Mouse (Mus musculus) lung, embryonic 14.5 days (tissue): ENCODE measurements around the gene Bckdk. TPM values are rescaled to one million over a fixed set of nuclear protein-coding genes. Genes with fewer than 3 reads are reported as not detected.

Source experiments
- ATAC-seq: fragments of 200-750 bp; cut with Nextera tagmentation; 2 replicates; pipeline ENCODE4 v1.8.0; 2017; ENCODE audit warnings: mild to moderate bottlenecking, moderate TSS enrichment, moderate library complexity; ENCODE audit not compliant: insufficient read depth
- DNase-seq: peaks from one replicate; pipeline ENCODE4 v3.0.0-alpha.2; 2015
- H3K27ac ChIP-seq: fragments of 300-500 bp; sonication (generic); 2 replicates; pipeline ENCODE4 v1.5.1; 2014; ENCODE audit warnings: low read depth, mild to moderate bottlenecking, moderate library complexity
- H3K27me3 ChIP-seq: fragments of 300-500 bp; sonication (generic); 2 replicates; pipeline ENCODE4 v1.6.1; 2014; ENCODE audit warnings: low read length, control low read depth; ENCODE audit not compliant: insufficient read depth
- H3K36me3 ChIP-seq: fragments of 300-500 bp; sonication (generic); 2 replicates; pipeline ENCODE4 v1.6.1; 2014; ENCODE audit warnings: control low read depth; ENCODE audit not compliant: insufficient read depth
- H3K4me1 ChIP-seq: fragments of 300-500 bp; sonication (generic); 2 replicates; pipeline ENCODE4 v1.6.1; 2014; ENCODE audit warnings: antibody characterized with exemption, control low read depth; ENCODE audit not compliant: insufficient read depth
- H3K4me2 ChIP-seq: fragments of 300-500 bp; sonication (generic); 2 replicates; pipeline ENCODE4 v1.6.1; 2014; ENCODE audit warnings: mild to moderate bottlenecking
- H3K4me3 ChIP-seq: fragments of 300-500 bp; sonication (generic); 2 replicates; pipeline ENCODE4 v1.5.1; 2014; ENCODE audit warnings: low read depth, low read length
- H3K9ac ChIP-seq: fragments of 300-500 bp; sonication (generic); 2 replicates; pipeline ENCODE4 v1.6.1; 2014
- H3K9me3 ChIP-seq: fragments of 300-500 bp; sonication (generic); 2 replicates; pipeline ENCODE4 v1.6.1; 2016; ENCODE audit warnings: low read depth, low read length, control low read depth
- CTCF ChIP-seq: IDR thresholded peaks from 2 replicates; pipeline ENCODE4 v1.5.1; 2016; ENCODE audit warnings: antibody characterized with exemption, low read depth
- WGBS: fragments of 180-500 bp; shearing (Covaris S2); extraction: QIAGEN DNeasy Blood & Tissue Kit; methylation state at CpG from one replicate; pipeline ENCODE4 v1.1.7; 2014; 5-methylcytosine and 5-hydroxymethylcytosine counted together
- polyA plus RNA-seq: library from polyadenylated mRNA; unstranded; fragments of >200 nt; fragmentation: Nextera tagmentation; extraction: Ambion mirVana; gene quantifications from 2 replicates; pipeline ENCODE4 v1.2.1, GENCODE M21; 2014

Gene Bckdk
- polyA plus RNA-seq, 1 experiment from 2014 or later: 152 TPM

DNA sequence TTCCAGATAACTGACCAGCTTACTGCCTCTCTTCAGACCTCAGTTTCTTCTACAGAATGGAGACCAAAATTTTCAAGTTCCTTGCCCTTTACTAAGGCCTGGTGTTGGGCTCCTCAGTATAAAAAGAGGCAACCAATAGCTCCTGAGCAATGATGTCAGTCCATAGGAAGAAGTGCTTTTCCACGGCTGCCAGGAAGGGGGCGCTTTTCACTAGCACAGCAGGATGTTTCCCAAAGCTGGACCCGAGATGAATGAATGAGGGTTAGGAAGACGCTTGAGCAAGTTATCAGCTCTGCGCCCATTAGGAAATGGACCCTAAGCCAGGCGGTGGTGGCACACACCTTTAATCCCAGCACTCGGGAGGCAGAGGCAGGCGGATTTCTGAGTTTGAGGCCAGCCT lies 17.6 kb downstream of the Bckdk start:
- ATAC-seq: no peak
- Histone ChIP-seq H3K36me3 (peaks cover 59% of the 10 kb centered on the region), H3K9ac (no peak overlapping the region), H3K27ac (no peak overlapping the region), H3K4me1 (peaks cover 12% of the 10 kb centered on the region; the same call in 1 of the 2 replicates), H3K27me3 (no peaks in the 10 kb centered on the region), H3K4me3 (no peak overlapping the region), H3K9me3 (no peaks in the 10 kb centered on the region), H3K4me2 (no peak overlapping the region)
- TF ChIP-seq CTCF: peak; percentile 62
- 65% methylated on average over 8 of the region's 8 CpGs for WGBS
- peak; percentile 52 for DNase-seq

DNA sequence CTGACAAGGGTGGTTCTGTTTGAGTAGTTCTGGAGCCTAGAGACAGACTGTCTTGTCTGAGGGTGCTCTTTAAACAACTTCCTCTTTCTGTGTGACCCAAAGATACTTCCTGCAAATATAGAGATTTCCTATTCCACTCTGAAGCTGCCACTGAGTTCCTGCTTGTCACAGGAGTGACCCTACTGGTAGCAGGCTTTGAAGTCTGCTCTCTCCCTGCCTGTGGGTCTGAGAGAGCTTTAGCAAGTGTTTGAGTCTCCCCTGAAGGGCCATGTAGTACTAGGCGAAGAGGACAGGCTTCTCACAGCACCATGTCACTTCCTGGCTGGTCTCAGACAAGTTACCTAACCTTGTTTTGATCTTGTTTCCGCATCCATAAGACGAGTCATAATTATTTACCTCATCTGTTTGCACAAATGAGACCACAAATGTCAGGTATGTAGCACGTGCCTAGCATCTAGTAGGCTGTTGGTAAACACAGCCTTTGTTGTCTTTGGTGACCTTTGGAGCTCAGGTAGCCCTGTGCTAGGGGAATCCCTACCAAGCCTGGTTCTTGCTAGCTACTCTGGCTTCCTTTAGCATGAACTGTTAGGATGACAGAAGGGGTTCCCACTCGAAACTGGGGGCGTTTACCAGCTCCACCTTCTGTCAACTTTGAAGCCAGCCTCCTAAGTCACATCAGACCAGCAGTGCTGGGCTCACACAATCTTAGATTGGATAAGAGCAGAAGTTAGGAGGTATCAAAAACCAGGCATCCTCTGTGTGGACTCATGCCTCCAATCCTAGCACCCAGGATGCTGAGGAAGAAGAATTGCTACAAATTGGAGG lies 18.8 kb downstream of the Bckdk start:
- H3K27ac ChIP-seq: peak overlapping the region; percentile 27; the same call in 1 of the 2 replicates
- 62% methylated on average over 6 of the region's 6 CpGs for WGBS

GRCm38 (mm10) chr7:127923714-127924113 lies 19.8 kb downstream of the Bckdk start:
- TF ChIP-seq CTCF: no peak
- no peak for DNase-seq
- no peak for ATAC-seq
- H3K36me3 ChIP-seq: peaks cover 56% of the 10 kb centered on the region
- no peak overlapping the region for H3K4me3 ChIP-seq
- 80% methylated on average over 5 of the region's 5 CpGs for WGBS
- H3K9ac ChIP-seq: no peak overlapping the region; the same call in 1 of the 2 replicates
- H3K4me1 ChIP-seq: peaks cover 12% of the 10 kb centered on the region; the same call in 1 of the 2 replicates
- H3K27ac ChIP-seq: peak overlapping the region; percentile 71; the same call in 1 of the 2 replicates
- no peak overlapping the region; the same call in 1 of the 2 replicates for H3K4me2 ChIP-seq
- no peaks in the 10 kb centered on the region for H3K9me3 ChIP-seq
- H3K27me3 ChIP-seq: peaks cover 5% of the 10 kb centered on the region; the same call in 1 of the 2 replicates

More for the DNA sequence above, 18.8 kb downstream of the Bckdk start:
- no peak for DNase-seq
- no peaks in the 10 kb centered on the region for H3K27me3 ChIP-seq
- ATAC-seq: no peak
- H3K9me3 ChIP-seq: no peaks in the 10 kb centered on the region
- no peak for TF ChIP-seq CTCF
- H3K4me1 ChIP-seq: peaks cover 12% of the 10 kb centered on the region; the same call in 1 of the 2 replicates
- H3K9ac ChIP-seq: no peak overlapping the region; the same call in 1 of the 2 replicates
- H3K36me3 ChIP-seq: peaks cover 60% of the 10 kb centered on the region
- no peak overlapping the region for H3K4me3 ChIP-seq
- H3K4me2 ChIP-seq: no peak overlapping the region

DNA sequence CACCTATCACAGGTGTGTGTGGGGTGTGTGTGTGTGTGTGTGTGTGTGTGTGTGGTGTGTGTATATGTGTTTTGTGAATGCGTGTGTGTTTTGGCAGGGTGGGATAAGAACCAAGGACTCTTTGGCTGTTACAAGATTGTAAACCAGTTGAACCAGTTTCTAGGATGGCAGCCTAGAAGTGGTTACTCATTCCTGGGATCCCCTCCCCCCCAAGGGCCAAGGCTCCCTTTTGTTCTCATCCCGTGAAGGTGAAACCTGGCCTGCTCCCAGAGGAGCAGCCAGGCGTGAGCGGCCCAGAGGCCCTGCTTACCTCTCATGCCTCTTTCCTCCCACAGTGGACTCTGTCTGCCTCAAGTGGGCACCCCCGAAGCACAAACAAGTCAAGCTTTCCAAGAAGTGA lies 21.4 kb downstream of the Bckdk start:
- peaks cover 12% of the 10 kb centered on the region; the same call in 1 of the 2 replicates for H3K4me1 ChIP-seq
- H3K4me2 ChIP-seq: peak overlapping the region; percentile 37; the same call in 1 of the 2 replicates
- ATAC-seq: peak; percentile 75
- H3K9ac ChIP-seq: peak overlapping the region; percentile 18; the same call in 1 of the 2 replicates
- DNase-seq: peak; percentile 81
- H3K4me3 ChIP-seq: no peak overlapping the region
- H3K27me3 ChIP-seq: peaks cover 5% of the 10 kb centered on the region; the same call in 1 of the 2 replicates
- peak overlapping the region; percentile 93 for H3K27ac ChIP-seq
- 63% methylated on average over 5 of the region's 5 CpGs for WGBS
- H3K36me3 ChIP-seq: peaks cover 54% of the 10 kb centered on the region
- TF ChIP-seq CTCF: no peak
- no peaks in the 10 kb centered on the region for H3K9me3 ChIP-seq

DNA sequence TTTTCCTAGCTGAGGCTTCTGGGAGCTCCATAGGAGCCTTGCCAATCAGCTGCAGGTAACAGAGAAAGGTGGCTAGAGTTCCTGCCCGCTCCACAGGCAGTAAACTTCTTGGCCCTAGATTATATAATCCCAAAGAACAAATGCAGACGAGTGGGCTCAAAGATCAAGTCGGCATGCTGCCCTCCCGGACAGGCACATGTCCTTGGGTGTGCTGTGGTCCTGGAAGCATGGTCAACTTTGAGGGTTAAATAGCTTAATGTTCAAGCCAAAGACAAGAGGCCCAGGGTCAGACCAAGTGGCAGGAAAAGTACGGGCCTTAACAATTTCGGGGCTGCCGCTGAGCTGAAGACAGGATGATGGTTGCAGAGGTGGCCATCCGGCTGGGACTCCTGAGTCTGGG lies 22.2 kb downstream of the Bckdk start:
- WGBS: 71% methylated on average over 8 of the region's 8 CpGs
- H3K9me3 ChIP-seq: no peaks in the 10 kb centered on the region
- peaks cover 12% of the 10 kb centered on the region; the same call in 1 of the 2 replicates for H3K4me1 ChIP-seq
- H3K27me3 ChIP-seq: peaks cover 5% of the 10 kb centered on the region; the same call in 1 of the 2 replicates
- peak overlapping the region; percentile 18; the same call in 1 of the 2 replicates for H3K9ac ChIP-seq
- no peak overlapping the region for H3K4me3 ChIP-seq
- peak overlapping the region; percentile 23; the same call in 1 of the 2 replicates for H3K4me2 ChIP-seq
- TF ChIP-seq CTCF: no peak
- peak overlapping the region; percentile 93 for H3K27ac ChIP-seq
- ATAC-seq (no peak), DNase-seq (no peak)
- H3K36me3 ChIP-seq: peaks cover 47% of the 10 kb centered on the region

DNA sequence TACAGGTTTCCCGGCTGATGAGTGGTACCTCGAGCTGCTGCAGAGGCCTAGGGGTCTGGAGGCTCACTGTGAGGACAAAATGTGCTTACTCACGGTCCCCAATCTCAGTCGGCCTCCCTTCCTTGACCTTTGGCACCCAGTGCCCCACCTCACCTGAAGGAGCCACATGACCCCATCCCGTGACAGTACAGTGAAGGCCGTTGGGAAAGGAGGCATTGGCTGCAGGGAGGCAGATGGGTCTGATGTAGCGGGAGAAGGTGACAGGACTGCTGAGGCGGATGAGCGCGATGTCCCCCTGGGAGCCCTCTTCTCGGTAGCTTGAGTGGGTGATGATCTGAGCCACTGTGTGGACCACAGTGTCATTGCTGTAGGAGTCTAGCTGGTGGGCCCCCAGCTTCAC lies 23.0 kb downstream of the Bckdk start:
- H3K4me2 ChIP-seq: no peak overlapping the region; the same call in 1 of the 2 replicates
- H3K27me3 ChIP-seq: peaks cover 5% of the 10 kb centered on the region; the same call in 1 of the 2 replicates
- H3K4me3 ChIP-seq: no peak overlapping the region
- H3K4me1 ChIP-seq: peaks cover 18% of the 10 kb centered on the region
- H3K27ac ChIP-seq: peak overlapping the region; percentile 93; the same call in 1 of the 2 replicates
- H3K9me3 ChIP-seq: no peaks in the 10 kb centered on the region
- TF ChIP-seq CTCF: no peak
- WGBS: 77% methylated on average over 11 of the region's 11 CpGs
- H3K36me3 ChIP-seq: peaks cover 47% of the 10 kb centered on the region
- no peak overlapping the region for H3K9ac ChIP-seq
- no peak for DNase-seq
- ATAC-seq: no peak

- Histone ChIP-seq H3K9me3 (no peaks in the 10 kb centered on the region), H3K9ac (no peak overlapping the region), H3K27ac (no peak overlapping the region), H3K4me3 (peak overlapping the region; percentile 42), H3K36me3 (peaks cover 44% of the 10 kb centered on the region), H3K27me3 (peaks cover 5% of the 10 kb centered on the region; the same call in 1 of the 2 replicates), H3K4me1 (peaks cover 18% of the 10 kb centered on the region), H3K4me2 (peak overlapping the region; percentile 57)
- WGBS: 74% methylated on average over 11 of the region's 11 CpGs
- no peak for DNase-seq
- no peak for ATAC-seq
- no peak for TF ChIP-seq CTCF
Measured at GRCm38 (mm10) chr7:127927726-127928125, 23.8 kb downstream of the Bckdk start.
